Mouse (Mus musculus): ENCODE data around the gene Ptprq. TPM values are rescaled to one million over a fixed set of nuclear protein-coding genes. Genes with fewer than 3 reads are reported as not detected.

Gene Ptprq
- polyA plus RNA-seq, 1 experiment: not detected

DNA sequence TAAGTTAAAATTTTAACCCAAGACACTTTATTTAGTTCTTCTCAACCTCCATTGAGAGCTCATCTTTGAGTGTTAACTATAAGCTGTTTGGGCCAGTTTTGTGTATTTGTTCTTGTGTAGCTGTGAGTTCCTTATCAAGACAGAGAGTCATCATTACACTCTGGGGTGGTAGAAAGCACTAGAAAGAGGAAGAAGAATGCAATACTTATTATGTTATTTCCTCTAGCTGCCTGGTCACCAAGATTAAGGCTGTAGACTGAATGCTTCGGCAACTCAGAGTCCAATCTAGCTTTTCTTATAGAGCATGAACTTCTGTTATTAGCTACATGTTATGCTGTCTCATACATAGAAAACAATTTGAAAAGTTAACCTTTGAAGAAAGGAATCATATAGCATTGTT lies 223.4 kb downstream of the Ptprq start:
- TF ChIP-seq FLI1 (IDR thresholded peaks at IDR 0.05; ENCODE audit: low read length): no peak
- TF ChIP-seq GATA1 (IDR thresholded peaks at IDR 0.05; ENCODE audit: borderline replicate concordance, low read length): no peak
- H3K4me3 ChIP-seq (replicated peaks): no peak overlapping the region
- H3K9me3 ChIP-seq: peaks cover 11% of the 10 kb centered on the region
- no peaks in the 10 kb centered on the region for H3K27me3 ChIP-seq (replicated peaks)
- H3K4me1 ChIP-seq: no peaks in the 10 kb centered on the region
- H3K36me3 ChIP-seq (replicated peaks; ENCODE audit: low read length): no peaks in the 10 kb centered on the region

DNA sequence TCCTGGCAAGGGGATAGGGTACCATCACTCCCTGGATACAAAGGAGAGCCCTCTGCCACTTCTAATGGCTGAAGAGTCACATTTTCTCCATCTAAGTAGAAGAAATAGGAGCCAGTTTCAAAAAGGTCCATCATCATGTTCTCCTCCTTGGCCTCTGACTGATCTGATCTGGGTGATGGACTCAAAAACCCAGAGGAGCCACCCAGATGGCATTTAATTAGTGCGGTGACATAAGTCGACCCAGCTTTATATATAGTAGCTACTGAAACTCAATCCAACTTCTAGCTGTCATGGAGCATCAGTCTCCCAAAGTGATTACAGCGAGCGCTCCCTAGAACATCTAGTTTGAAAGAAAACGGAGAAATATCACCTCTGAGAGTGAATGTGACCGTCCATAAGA lies 225.3 kb downstream of the Ptprq start, which contains the start of gene Myf6:
TSS of gene Myf6 (minus strand) at position 170 of the 400 bp plus-strand sequence.
- TF ChIP-seq FLI1 (IDR thresholded peaks at IDR 0.05; ENCODE audit: low read length): no peak
- no peak for TF ChIP-seq GATA1 (IDR thresholded peaks at IDR 0.05; ENCODE audit: borderline replicate concordance, low read length)

DNA sequence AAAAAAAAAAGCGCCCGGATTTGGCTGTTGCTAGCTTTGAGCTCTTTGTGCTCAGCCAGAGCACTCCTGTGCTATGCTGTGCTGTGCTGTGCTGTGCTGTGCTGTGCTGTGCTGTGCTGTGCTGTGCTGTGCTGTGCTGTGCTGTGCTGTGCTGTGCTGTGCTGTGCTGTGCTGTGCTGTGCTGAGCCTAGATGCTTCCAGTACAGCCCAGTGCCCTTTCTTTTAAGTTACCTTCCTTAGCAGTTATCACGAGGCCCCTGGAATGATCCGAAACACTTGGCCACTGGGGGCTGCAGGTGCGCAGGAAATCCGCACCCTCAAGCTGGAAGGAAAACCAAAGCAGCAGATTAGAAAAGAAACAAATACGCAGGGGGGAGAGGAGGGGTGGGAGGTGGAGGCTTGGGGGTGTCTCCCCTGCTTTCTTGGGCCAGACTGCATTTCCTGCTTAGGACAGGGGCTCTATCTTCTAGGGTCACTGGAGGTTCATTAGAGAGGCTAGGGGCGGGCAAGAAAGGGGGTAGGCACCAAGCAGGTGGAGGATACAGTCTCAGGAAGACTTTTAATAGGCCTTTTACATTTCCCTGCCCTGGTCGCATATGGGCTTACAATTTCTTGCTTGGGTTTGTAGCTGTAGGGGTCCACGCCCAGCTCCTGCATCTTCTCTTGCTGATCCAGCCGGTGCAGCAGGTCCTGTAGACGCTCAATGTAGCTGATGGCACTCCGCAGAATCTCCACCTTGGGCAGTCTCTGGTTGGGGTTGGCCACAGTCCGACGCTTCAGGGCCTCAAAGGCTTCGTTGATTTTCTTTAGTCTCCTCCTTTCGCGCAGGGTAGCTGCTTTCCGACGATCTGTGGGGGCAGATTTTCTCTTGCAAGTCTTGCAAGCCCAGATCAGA lies 226.0 kb downstream of the Ptprq start:
- Histone ChIP-seq H3K4me3 (replicated peaks) (no peak overlapping the region), H3K4me1 (no peaks in the 10 kb centered on the region), H3K36me3 (replicated peaks; ENCODE audit: low read length) (no peaks in the 10 kb centered on the region), H3K27me3 (replicated peaks) (no peaks in the 10 kb centered on the region), H3K9me3 (peaks cover 12% of the 10 kb centered on the region)
- TF ChIP-seq GATA1 (IDR thresholded peaks at IDR 0.05; ENCODE audit: borderline replicate concordance, low read length): no peak
- TF ChIP-seq FLI1 (IDR thresholded peaks at IDR 0.05; ENCODE audit: low read length): no peak

More for the DNA sequence above, 225.3 kb downstream of the Ptprq start, which contains the start of gene Myf6:
- Histone ChIP-seq H3K36me3 (replicated peaks; ENCODE audit: low read length) (no peaks in the 10 kb centered on the region), H3K27me3 (replicated peaks) (no peaks in the 10 kb centered on the region), H3K4me3 (replicated peaks) (no peak within 1 kb of the TSS), H3K4me1 (no peaks in the 10 kb centered on the region), H3K9me3 (peaks cover 12% of the 10 kb centered on the region)

DNA sequence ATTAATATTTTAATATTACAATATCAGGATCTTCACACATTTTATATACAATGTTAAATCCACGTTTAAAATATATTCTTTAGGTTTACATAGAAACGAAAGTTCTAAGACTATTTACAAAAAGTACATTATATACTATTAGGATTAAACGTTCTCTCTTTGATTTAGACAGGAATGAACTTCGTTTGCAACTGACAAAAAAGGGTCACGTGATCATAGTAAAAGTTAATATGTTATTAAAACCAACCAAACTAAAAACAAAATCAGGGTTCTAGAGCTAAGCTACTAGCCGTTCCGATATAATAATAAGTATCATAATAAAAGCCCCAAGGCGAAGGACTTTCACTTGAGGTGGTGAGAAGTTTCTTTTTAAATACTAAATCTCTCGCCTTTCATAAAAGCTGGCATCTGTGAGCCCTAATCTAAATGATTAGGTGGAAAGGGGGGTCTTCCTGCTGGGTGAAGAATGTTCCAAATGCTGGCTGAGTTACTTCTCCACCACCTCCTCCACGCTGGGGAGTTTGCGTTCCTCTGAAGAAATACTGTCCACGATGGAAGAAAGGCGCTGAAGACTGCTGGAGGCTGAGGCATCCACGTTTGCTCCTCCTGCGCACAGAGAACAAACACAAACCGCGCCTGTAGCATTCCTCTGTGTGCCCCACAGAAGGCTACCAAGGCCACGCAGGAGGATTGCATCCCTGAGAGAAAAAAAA lies 226.8 kb downstream of the Ptprq start:
- no peaks in the 10 kb centered on the region for H3K4me1 ChIP-seq
- peaks cover 12% of the 10 kb centered on the region for H3K9me3 ChIP-seq
- no peak for TF ChIP-seq GATA1 (IDR thresholded peaks at IDR 0.05; ENCODE audit: borderline replicate concordance, low read length)
- no peak for TF ChIP-seq FLI1 (IDR thresholded peaks at IDR 0.05; ENCODE audit: low read length)
- no peaks in the 10 kb centered on the region for H3K36me3 ChIP-seq (replicated peaks; ENCODE audit: low read length)
- H3K27me3 ChIP-seq (replicated peaks): no peaks in the 10 kb centered on the region
- H3K4me3 ChIP-seq (replicated peaks): peak overlapping the region; percentile 42

DNA sequence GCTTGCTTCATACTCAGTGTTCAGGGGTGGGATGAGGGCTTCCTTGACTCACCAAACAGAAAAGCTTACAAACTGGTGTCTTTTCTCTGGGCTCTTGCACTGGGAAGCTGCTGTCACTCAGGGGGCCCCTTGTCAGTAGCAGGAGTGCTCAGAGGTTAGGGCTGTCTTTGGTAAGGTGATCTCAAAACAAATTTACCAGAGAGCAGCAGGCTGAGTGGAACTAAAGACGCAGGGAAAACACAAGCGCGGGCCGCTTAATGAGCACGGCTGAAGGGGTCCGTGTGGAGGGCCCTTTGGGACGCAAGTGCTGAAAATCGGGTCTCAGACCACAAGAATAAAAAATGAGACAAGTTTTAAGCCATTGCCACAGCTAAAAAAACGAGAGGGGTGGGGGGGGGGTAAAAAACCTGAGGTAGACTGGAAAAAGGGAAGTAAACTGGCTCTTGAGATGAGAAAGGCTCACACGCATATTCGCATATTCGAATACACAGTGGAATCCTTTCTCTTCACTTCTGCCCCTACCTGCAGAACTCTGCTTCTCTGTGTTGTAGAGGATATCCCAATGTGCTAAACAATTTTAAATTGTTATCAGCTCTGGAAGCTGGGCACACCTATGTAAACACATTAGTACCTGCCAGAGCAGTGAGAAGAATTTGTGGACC lies 231.1 kb downstream of the Ptprq start:
- H3K9me3 ChIP-seq: peaks cover 16% of the 10 kb centered on the region
- TF ChIP-seq FLI1 (IDR thresholded peaks at IDR 0.05; ENCODE audit: low read length) (no peak), GATA1 (IDR thresholded peaks at IDR 0.05; ENCODE audit: borderline replicate concordance, low read length) (no peak)

DNA sequence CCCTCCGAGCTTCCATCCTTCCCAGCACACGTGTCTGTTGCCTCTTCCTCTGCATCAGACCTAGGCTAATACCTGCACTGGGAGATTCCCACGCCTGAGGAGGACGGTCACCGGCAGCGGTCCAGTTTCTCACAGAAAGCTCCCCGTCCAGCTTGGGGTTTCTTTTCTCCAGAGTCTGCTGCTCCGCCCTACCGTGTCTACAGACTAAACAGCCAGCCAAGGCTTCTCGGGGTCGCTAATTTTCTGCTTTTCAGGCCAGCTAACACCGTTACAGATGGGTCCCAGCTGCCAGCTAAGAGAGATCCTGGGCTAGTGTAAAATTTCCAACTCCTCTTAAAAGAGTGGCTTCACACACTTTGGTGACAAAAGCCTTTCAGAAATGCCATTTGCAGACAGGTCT lies 233.1 kb downstream of the Ptprq start:
- Histone ChIP-seq H3K4me3 (replicated peaks) (no peak overlapping the region), H3K27me3 (replicated peaks) (no peaks in the 10 kb centered on the region), H3K9me3 (peaks cover 15% of the 10 kb centered on the region), H3K36me3 (replicated peaks; ENCODE audit: low read length) (no peaks in the 10 kb centered on the region), H3K4me1 (no peaks in the 10 kb centered on the region)
- TF ChIP-seq GATA1 (IDR thresholded peaks at IDR 0.05; ENCODE audit: borderline replicate concordance, low read length) (no peak), FLI1 (IDR thresholded peaks at IDR 0.05; ENCODE audit: low read length) (no peak)

More for the DNA sequence above, 231.1 kb downstream of the Ptprq start:
- Histone ChIP-seq H3K4me3 (replicated peaks) (no peak overlapping the region), H3K27me3 (replicated peaks) (no peaks in the 10 kb centered on the region), H3K4me1 (no peaks in the 10 kb centered on the region), H3K36me3 (replicated peaks; ENCODE audit: low read length) (no peaks in the 10 kb centered on the region)

DNA sequence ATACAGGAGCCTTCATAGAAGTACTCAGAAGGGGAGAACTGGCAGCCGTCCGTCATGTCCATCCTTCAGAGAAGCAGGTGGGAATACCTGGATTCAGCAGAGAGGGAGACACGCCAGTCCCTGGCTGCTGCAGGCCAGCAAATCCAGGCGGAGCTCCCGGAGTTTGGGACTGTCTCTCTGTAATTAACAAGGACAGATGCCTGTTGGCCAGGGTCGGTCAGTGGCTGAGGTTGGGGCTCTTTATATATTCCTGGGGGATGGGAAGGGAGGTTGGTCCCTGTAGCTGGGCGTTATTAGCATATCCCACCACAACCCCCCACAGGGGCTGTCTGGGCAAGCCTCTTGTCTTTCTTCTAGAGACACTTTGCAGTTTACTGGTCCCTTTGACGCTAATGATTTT lies 234.0 kb downstream of the Ptprq start, which contains the start of gene Myf5:
TSS of gene Myf5 (minus strand) at position 265 of the 400 bp plus-strand sequence.
- no peaks in the 10 kb centered on the region for H3K4me1 ChIP-seq
- H3K4me3 ChIP-seq (replicated peaks): no peak within 1 kb of the TSS
- H3K9me3 ChIP-seq: peaks cover 12% of the 10 kb centered on the region
- no peak for TF ChIP-seq FLI1 (IDR thresholded peaks at IDR 0.05; ENCODE audit: low read length)
- TF ChIP-seq GATA1 (IDR thresholded peaks at IDR 0.05; ENCODE audit: borderline replicate concordance, low read length): no peak
- H3K27me3 ChIP-seq (replicated peaks): no peaks in the 10 kb centered on the region
- no peaks in the 10 kb centered on the region for H3K36me3 ChIP-seq (replicated peaks; ENCODE audit: low read length)

DNA sequence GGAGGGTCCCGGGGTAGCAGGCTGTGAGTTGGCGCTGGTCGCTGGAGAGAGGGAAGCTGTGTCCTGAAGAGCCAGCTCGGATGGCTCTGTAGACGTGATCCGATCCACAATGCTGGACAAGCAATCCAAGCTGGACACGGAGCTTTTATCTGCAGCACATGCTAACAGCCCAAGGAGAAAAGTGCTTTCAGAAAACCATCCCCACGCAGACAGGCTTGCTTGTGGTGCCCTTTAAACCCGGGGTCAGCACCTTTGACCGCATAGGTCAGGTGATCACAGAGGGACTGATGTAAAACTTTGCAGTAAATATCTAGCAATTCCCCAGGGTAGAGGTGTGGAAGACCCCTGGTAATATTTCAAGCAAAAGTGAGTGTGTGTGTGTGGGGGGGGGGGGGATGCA lies 235.8 kb downstream of the Ptprq start:
- TF ChIP-seq GATA1 (IDR thresholded peaks at IDR 0.05; ENCODE audit: borderline replicate concordance, low read length): no peak
- no peak for TF ChIP-seq FLI1 (IDR thresholded peaks at IDR 0.05; ENCODE audit: low read length)
- Histone ChIP-seq H3K9me3 (peaks cover 12% of the 10 kb centered on the region), H3K27me3 (replicated peaks) (no peaks in the 10 kb centered on the region), H3K4me3 (replicated peaks) (no peak overlapping the region), H3K4me1 (no peaks in the 10 kb centered on the region), H3K36me3 (replicated peaks; ENCODE audit: low read length) (no peaks in the 10 kb centered on the region)

DNA sequence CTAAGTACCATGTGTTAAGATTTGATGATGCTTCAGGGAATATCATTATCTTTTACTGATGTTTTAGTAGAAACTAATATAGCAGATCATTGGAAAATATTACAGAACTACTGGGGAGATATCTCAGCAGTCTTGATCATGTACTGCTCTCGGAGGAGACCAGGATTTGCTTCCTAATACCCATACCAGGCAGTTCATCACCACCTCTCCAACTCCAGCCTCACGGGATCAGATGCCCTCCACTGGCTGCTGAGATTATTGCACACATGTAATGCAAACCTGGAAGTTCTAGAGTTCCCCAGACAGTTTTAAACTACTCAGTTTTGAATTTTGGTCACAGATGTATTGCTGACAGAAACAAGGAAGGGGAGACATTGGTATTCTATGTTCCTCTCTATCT lies 246.4 kb downstream of the Ptprq start:
- Histone ChIP-seq H3K36me3 (replicated peaks; ENCODE audit: low read length) (no peaks in the 10 kb centered on the region), H3K27me3 (replicated peaks) (no peaks in the 10 kb centered on the region), H3K4me3 (replicated peaks) (no peak overlapping the region), H3K4me1 (no peaks in the 10 kb centered on the region), H3K9me3 (0 out of 2 replicates have a peak, but pooled peaks cover 4% of the 10 kb centered on the region)
- TF ChIP-seq GATA1 (IDR thresholded peaks at IDR 0.05; ENCODE audit: borderline replicate concordance, low read length) (no peak), FLI1 (IDR thresholded peaks at IDR 0.05; ENCODE audit: low read length) (no peak)

All from megakaryocyte, embryonic 14.5 days (primary cell).